Mouse (Mus musculus): ENCODE measurements around the gene Angptl6. TPM values are rescaled to one million over a fixed set of nuclear protein-coding genes. Genes with fewer than 3 reads are reported as not detected.
A peak's percentile ranks its signal among the peaks of the same experiment; 100 is the strongest.

Gene Angptl6
- polyA plus RNA-seq, 1 experiment from 2014 or later = 8.2 TPM

DNA sequence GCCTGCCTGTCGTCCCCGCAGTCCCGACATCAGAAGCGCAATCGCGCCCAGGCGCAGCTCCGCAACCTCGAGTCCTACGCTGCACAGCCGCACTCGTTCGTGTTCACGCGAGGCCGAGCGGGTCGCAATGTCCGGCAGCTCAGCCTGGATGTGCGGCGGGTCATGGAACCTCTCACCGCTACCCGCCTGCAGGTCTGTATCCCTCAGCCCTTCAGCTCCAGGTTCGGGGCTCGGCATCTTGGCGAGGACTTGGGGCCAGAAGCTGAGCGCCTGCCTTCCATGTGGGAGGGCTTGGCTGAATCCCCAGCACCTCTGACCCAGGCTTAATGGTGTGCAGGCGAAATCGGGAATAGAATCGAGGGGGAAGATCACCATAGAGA, 8.8 kb upstream of the Angptl6 start:
- H3K9ac ChIP-seq (ENCODE audit: low read length) = peak overlapping the region; percentile 90
- H3K27ac ChIP-seq (ENCODE audit: low read length) = peak overlapping the region; percentile 51
- H3K9me3 ChIP-seq (replicated peaks; ENCODE audit: control insufficient read depth, low read length) = no peaks in the 10 kb centered on the region
- peak; percentile 35 for ATAC-seq (ENCODE audit: insufficient read depth, low FRiP score)
- WGBS = under 1% methylated on average over 30 of the region's 30 CpGs
- H3K36me3 ChIP-seq (ENCODE audit: control insufficient read depth, insufficient read depth, low read length) = peaks cover 35% of the 10 kb centered on the region
- peak overlapping the region; percentile 83 for H3K4me2 ChIP-seq (ENCODE audit: low read depth, low read length)
- H3K4me1 ChIP-seq (ENCODE audit: control insufficient read depth, insufficient read depth, low read length) = peaks cover 6% of the 10 kb centered on the region; the same call in 1 of the 2 replicates
- H3K27me3 ChIP-seq (ENCODE audit: control insufficient read depth, insufficient read depth, low read length) = no peaks in the 10 kb centered on the region
- H3K4me3 ChIP-seq (replicated peaks; ENCODE audit: low read length) = peak overlapping the region; percentile 87

DNA sequence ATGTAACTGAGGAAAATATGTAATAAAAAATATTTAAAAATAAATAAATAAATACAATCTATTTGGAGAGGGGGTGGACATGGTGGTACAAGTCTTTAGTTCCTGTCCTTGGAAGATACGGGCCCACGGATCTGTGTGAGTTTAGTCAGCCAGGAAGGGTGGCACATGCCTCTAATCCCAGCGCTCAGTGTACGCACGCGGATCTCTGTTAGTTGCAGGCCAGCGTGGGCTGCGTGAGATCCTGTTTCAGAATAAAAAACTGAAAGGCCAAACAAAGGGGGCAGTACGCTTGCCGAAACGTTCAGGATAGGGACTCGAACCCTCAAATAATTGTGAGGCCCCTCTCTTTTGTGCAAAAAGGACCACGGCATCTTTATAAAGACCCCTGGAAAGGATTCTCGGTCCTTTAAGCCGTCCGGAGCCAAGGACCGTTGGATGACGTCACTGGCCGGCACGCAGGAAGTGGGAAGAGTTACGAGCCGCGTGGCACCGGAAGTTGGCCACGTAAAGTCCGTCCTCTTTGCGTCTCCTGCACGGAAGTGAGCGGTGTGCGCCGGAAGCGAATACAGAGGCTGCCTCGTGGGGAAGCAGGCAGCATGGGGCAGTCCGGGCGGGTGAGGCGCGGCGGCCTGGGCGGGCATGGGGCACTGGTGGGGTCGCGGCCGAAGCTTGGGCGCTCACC, 8.3 kb upstream of the Angptl6 start, which contains the start of gene Ppan:
Gene Ppan (plus strand): TSS at position 472 of the 682 bp plus-strand sequence.
- Histone ChIP-seq H3K4me2 (ENCODE audit: low read depth, low read length) (peak within 1 kb of the TSS; percentile 83), H3K27ac (ENCODE audit: low read length) (peak within 1 kb of the TSS; percentile 94), H3K4me3 (replicated peaks; ENCODE audit: low read length) (peak within 1 kb of the TSS; percentile 87), H3K9ac (ENCODE audit: low read length) (peak within 1 kb of the TSS; percentile 90), H3K9me3 (replicated peaks; ENCODE audit: control insufficient read depth, low read length) (no peaks in the 10 kb centered on the region), H3K27me3 (ENCODE audit: control insufficient read depth, insufficient read depth, low read length) (no peaks in the 10 kb centered on the region), H3K4me1 (ENCODE audit: control insufficient read depth, insufficient read depth, low read length) (peaks cover 6% of the 10 kb centered on the region; the same call in 1 of the 2 replicates), H3K36me3 (ENCODE audit: control insufficient read depth, insufficient read depth, low read length) (peaks cover 30% of the 10 kb centered on the region)
- under 1% methylated on average over 43 of the region's 43 CpGs for WGBS
- ATAC-seq (ENCODE audit: insufficient read depth, low FRiP score) = peak; percentile 97

DNA sequence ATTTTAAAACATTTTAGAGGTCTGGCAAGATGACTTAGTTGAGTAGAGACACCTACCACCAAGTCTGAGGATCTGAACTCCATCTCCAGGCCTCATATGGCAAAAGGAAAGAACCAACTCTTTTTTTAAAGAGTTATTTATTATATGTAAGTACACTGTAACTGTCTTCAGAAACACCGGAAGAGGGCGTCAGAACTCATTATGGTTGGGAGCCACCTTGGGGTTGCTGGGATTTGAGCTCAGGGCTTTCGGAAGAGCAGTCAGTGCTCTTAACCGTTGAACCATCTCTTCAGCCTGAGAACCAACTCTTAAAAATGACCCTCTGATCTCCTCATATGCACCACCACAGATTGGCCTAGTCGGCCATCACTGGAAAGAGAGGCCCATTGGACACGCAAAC, 7.7 kb upstream of the Angptl6 start:
- Histone ChIP-seq H3K9me3 (replicated peaks; ENCODE audit: control insufficient read depth, low read length) (no peaks in the 10 kb centered on the region), H3K4me3 (replicated peaks; ENCODE audit: low read length) (no peak overlapping the region), H3K4me1 (ENCODE audit: control insufficient read depth, insufficient read depth, low read length) (peaks cover 6% of the 10 kb centered on the region; the same call in 1 of the 2 replicates), H3K36me3 (ENCODE audit: control insufficient read depth, insufficient read depth, low read length) (peaks cover 25% of the 10 kb centered on the region; the same call in 1 of the 2 replicates), H3K27ac (ENCODE audit: low read length) (no peak overlapping the region), H3K9ac (ENCODE audit: low read length) (no peak overlapping the region), H3K27me3 (ENCODE audit: control insufficient read depth, insufficient read depth, low read length) (no peaks in the 10 kb centered on the region), H3K4me2 (ENCODE audit: low read depth, low read length) (peak overlapping the region; percentile 63; the same call in 1 of the 2 replicates)
- WGBS = 84% methylated on average over 6 of the region's 6 CpGs
- ATAC-seq (ENCODE audit: insufficient read depth, low FRiP score) = no peak

DNA sequence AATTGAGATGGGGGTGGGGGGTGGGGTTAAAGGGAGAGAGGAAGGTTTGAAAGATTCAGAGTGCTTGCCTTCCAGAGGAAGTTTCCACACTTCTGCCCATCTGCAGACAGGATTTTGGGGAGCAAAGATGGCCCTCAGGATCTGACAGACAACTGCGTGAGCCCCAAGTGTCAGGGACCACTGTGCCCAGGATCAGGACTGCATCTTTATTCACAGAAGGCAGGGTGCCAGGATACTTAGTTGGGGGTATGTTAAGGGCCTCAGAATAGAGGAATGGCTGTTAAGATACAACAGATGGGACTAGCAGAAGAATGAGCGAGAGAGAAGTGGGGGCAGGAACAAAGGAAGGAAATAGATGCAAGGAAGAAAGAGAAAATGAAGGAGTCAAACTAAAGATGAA, 7.0 kb upstream of the Angptl6 start:
- Histone ChIP-seq H3K9me3 (replicated peaks; ENCODE audit: control insufficient read depth, low read length) (no peaks in the 10 kb centered on the region), H3K36me3 (ENCODE audit: control insufficient read depth, insufficient read depth, low read length) (peaks cover 23% of the 10 kb centered on the region; the same call in 1 of the 2 replicates), H3K4me3 (replicated peaks; ENCODE audit: low read length) (no peak overlapping the region), H3K4me1 (ENCODE audit: control insufficient read depth, insufficient read depth, low read length) (peaks cover 6% of the 10 kb centered on the region; the same call in 1 of the 2 replicates), H3K4me2 (ENCODE audit: low read depth, low read length) (no peak overlapping the region), H3K9ac (ENCODE audit: low read length) (no peak overlapping the region), H3K27ac (ENCODE audit: low read length) (no peak overlapping the region), H3K27me3 (ENCODE audit: control insufficient read depth, insufficient read depth, low read length) (no peaks in the 10 kb centered on the region)
- no peak for ATAC-seq (ENCODE audit: insufficient read depth, low FRiP score)
- 95% methylated on average over 2 of the region's 2 CpGs for WGBS

DNA sequence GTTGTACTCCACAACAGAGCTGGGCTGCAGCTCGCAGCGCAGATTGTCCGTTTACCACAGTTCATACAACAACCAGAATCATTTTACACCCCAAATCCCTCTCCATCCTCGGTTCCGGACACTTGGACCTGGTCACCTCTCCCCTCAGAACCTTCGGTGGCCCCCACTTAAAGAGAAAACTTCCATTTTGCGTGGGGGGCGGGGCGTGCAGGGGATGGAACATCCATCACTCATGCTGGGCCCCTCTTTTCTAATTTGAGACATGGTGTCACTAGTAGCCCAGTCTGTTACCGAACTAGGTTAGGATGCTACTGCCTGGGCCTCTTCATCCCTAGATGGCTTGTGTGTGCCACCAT, 839 bp downstream of the Angptl6 start:
- H3K36me3 ChIP-seq (ENCODE audit: control insufficient read depth, insufficient read depth, low read length) = no peaks in the 10 kb centered on the region
- H3K4me2 ChIP-seq (ENCODE audit: low read depth, low read length) = peak overlapping the region; percentile 80
- WGBS = 10% methylated on average over 10 of the region's 10 CpGs
- peak overlapping the region; percentile 95 for H3K27ac ChIP-seq (ENCODE audit: low read length)
- H3K9me3 ChIP-seq (replicated peaks; ENCODE audit: control insufficient read depth, low read length) = no peaks in the 10 kb centered on the region
- H3K9ac ChIP-seq (ENCODE audit: low read length) = peak overlapping the region; percentile 87
- no peak for ATAC-seq (ENCODE audit: insufficient read depth, low FRiP score)
- peak overlapping the region; percentile 52 for H3K4me3 ChIP-seq (replicated peaks; ENCODE audit: low read length)
- peaks cover 4% of the 10 kb centered on the region for H3K4me1 ChIP-seq (ENCODE audit: control insufficient read depth, insufficient read depth, low read length)
- H3K27me3 ChIP-seq (ENCODE audit: control insufficient read depth, insufficient read depth, low read length) = no peaks in the 10 kb centered on the region

DNA sequence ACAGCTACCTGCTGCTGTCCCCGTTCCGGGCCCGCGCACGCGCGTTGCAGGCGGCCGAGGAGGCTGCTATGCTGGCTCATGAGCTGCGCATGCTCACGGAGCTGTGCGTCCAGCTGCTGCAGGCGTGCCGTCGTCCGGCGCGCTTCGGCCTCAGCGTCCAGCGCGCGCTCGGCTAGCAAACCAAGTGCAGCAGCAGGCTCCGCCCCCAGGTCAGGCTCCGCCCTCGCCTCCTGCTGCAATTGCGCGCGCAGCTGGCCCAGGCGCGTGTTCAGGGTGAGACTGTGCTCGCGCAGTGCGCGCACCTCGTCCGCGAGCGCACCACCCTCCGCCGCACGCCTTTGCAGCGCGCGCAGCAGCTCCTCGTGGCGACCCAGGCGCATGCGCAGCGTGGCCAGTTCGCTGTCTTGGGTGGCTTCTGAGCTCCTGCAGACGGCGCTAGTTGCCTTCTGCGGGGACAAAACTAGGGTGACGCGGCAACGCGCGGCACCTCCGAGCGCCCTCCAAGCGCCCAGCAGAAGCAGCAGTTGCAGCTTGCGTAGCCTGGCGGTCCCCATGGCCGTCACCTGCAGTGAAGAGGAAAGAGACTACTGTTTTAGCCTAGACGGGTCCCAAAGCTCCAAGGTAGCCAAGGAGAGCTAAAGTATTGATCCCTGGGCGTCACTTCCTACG, 1.4 kb downstream of the Angptl6 start:
- H3K27me3 ChIP-seq (ENCODE audit: control insufficient read depth, insufficient read depth, low read length) = no peaks in the 10 kb centered on the region
- peaks cover 4% of the 10 kb centered on the region for H3K4me1 ChIP-seq (ENCODE audit: control insufficient read depth, insufficient read depth, low read length)
- peak overlapping the region; percentile 52 for H3K4me3 ChIP-seq (replicated peaks; ENCODE audit: low read length)
- H3K4me2 ChIP-seq (ENCODE audit: low read depth, low read length) = peak overlapping the region; percentile 80
- H3K36me3 ChIP-seq (ENCODE audit: control insufficient read depth, insufficient read depth, low read length) = no peaks in the 10 kb centered on the region
- peak overlapping the region; percentile 95 for H3K27ac ChIP-seq (ENCODE audit: low read length)
- peak overlapping the region; percentile 87 for H3K9ac ChIP-seq (ENCODE audit: low read length)
- H3K9me3 ChIP-seq (replicated peaks; ENCODE audit: control insufficient read depth, low read length) = no peaks in the 10 kb centered on the region
- peak; percentile 95 for ATAC-seq (ENCODE audit: insufficient read depth, low FRiP score)
- under 1% methylated on average over 69 of the region's 69 CpGs for WGBS

DNA sequence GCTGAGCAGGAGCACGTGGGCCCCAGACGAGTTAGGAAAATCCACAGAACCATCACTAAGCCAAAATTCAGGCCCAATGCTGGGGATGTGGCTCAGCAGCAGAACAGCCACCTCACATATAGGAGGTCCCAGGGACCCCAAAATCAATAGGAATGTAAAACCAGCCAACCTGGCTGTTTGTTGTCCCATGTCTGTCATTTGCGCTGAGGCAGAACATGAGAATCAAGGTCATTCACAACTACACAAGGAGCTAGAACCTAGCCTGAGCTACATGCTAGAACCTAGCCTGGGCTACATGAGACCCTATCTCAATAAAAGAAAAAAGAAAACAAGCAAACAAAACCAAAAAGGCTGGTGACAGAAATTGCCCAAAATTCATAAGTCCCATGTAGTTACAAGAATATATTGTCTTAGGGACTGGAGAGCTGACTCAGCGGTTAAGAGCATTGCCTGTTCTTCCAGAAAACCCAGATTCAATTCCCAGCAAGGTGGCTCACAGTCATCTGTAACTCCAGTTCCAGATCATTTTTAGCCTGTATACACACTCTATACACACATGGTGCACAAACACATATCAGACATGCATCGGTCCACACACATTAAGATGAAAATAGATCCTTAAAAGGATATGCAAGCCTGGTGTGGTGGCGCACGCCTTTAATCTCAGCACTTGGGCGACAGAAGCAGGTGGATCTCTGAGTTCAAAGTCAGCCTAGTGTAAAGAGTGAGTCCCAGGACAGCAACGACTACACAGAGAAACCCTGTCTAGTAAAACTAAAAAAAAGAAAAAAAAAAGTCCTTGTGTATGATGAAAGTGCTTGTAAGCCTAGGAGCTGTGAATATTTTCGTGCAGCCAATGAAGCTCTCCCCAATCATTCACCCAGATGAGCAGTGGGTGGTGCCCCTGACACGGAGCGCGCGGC, 2.1 kb downstream of the Angptl6 start:
- Histone ChIP-seq H3K9ac (ENCODE audit: low read length) (peak overlapping the region; percentile 64), H3K36me3 (ENCODE audit: control insufficient read depth, insufficient read depth, low read length) (no peaks in the 10 kb centered on the region), H3K9me3 (replicated peaks; ENCODE audit: control insufficient read depth, low read length) (no peaks in the 10 kb centered on the region), H3K4me2 (ENCODE audit: low read depth, low read length) (peak overlapping the region; percentile 58), H3K27ac (ENCODE audit: low read length) (peak overlapping the region; percentile 5; the same call in 1 of the 2 replicates), H3K4me3 (replicated peaks; ENCODE audit: low read length) (peak overlapping the region; percentile 52), H3K4me1 (ENCODE audit: control insufficient read depth, insufficient read depth, low read length) (peaks cover 4% of the 10 kb centered on the region), H3K27me3 (ENCODE audit: control insufficient read depth, insufficient read depth, low read length) (no peaks in the 10 kb centered on the region)
- ATAC-seq (ENCODE audit: insufficient read depth, low FRiP score) = no peak
- WGBS = 35% methylated on average over 14 of the region's 14 CpGs

DNA sequence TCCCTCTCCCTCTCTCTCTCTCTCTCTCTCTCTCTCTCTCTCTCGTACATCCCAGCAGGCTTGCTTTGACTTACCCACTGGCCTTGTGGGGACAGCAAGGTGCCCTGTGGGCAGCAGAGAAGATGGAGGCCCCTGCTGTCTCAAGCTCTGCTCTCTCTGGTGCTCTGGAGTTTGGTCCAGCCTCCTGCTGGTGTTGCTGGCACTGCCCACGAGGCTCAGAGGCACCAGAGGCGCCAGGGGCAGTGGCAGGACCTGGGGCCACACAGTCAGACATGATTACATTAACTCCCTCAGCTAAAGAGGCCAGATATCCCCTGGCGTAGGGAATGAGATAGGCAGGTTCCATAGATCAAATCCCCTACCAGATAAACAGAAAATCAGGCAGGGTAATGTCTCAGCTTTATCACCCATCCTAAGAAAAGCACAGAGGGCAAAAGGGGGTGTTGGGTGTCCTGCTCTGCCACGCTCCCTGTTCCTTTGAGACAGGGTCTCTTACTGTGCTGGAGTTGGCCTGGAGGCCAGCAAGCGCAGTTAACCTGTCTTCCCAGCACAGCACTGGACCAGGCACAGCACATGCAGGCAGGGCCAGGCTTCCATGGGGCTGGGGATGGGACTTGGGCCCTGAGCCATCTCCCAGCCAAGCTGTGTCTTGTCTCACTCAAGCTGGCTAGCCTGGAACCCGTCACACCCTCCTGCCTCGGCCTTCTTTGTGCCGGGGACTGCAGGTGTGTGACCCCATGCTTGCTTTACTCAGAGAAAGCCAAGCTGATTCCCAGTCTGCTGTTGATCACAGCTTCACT, 3.0 kb downstream of the Angptl6 start:
- no peak overlapping the region for H3K4me2 ChIP-seq (ENCODE audit: low read depth, low read length)
- H3K27me3 ChIP-seq (ENCODE audit: control insufficient read depth, insufficient read depth, low read length) = no peaks in the 10 kb centered on the region
- no peaks in the 10 kb centered on the region for H3K9me3 ChIP-seq (replicated peaks; ENCODE audit: control insufficient read depth, low read length)
- no peak overlapping the region for H3K9ac ChIP-seq (ENCODE audit: low read length)
- 66% methylated on average over 8 of the region's 9 CpGs for WGBS
- ATAC-seq (ENCODE audit: insufficient read depth, low FRiP score) = no peak
- no peak overlapping the region for H3K4me3 ChIP-seq (replicated peaks; ENCODE audit: low read length)
- no peaks in the 10 kb centered on the region for H3K36me3 ChIP-seq (ENCODE audit: control insufficient read depth, insufficient read depth, low read length)
- H3K4me1 ChIP-seq (ENCODE audit: control insufficient read depth, insufficient read depth, low read length) = peaks cover 4% of the 10 kb centered on the region
- no peak overlapping the region for H3K27ac ChIP-seq (ENCODE audit: low read length)
